Comparison of ENCODE assay signal across 21 mouse cellular contexts in genomic region chr5:123994468-123994867, GRCm38 (mm10). TPM values are rescaled to one million over a fixed set of nuclear protein-coding genes. Genes with fewer than 3 reads are reported as not detected.
A peak's percentile ranks its signal among the peaks of the same experiment; 100 is the strongest.
DNase-seq lines count a peak whose midpoint lies in the region; ATAC-seq and TF ChIP-seq lines count a peak whose summit lies in the region.
"Had no signal": no experiment of that assay in that cellular context is flagged by ENCODE, and none has a peak within 500 bp of the region (broad histone marks: within the 10 kb centered on the region; RNA-seq: fewer than 3 reads in every experiment).

No protein-coding gene starts in this region.

- TF ChIP-seq CTCF in forebrain, postnatal 0 days (IDR thresholded peaks at IDR 0.05; ENCODE audit: low read depth) = no peak
- no peak for TF ChIP-seq CTCF in heart, postnatal 0 days (IDR thresholded peaks at IDR 0.05; ENCODE audit: low read depth)
- no peak for TF ChIP-seq CTCF in lung, adult 2 months (IDR thresholded peaks at IDR 0.05; ENCODE audit: insufficient read depth, low read length)

- TF ChIP-seq EP300 in heart, postnatal 0 days (IDR thresholded peaks at IDR 0.05; ENCODE audit: low read depth) = no peak

- no peaks in the 10 kb centered on the region for H3K9me3 ChIP-seq in forebrain, embryonic 14.5 days (replicated peaks; ENCODE audit: control insufficient read depth, low read length)
- no peaks in the 10 kb centered on the region for H3K9me3 ChIP-seq in forebrain, postnatal 0 days (ENCODE audit: low read length)
- H3K9me3 ChIP-seq in heart, postnatal 0 days (replicated peaks; ENCODE audit: control insufficient read depth, low read length) = no peaks in the 10 kb centered on the region
- no peaks in the 10 kb centered on the region for H3K9me3 ChIP-seq in kidney, embryonic 16.5 days (ENCODE audit: low read length)
- H3K9me3 ChIP-seq: embryonic facial prominence, embryonic 15.5 days; heart, embryonic 10.5 days; hindbrain, embryonic 10.5 days; intestine, embryonic 15.5 days had no signal

- H3K4me1 ChIP-seq in forebrain, embryonic 14.5 days (ENCODE audit: control insufficient read depth, insufficient read depth, low read length) = peaks cover 4% of the 10 kb centered on the region; the same call in 1 of the 2 replicates
- H3K4me1 ChIP-seq in forebrain, postnatal 0 days (ENCODE audit: insufficient read depth) = no peaks in the 10 kb centered on the region
- peaks cover 22% of the 10 kb centered on the region for H3K4me1 ChIP-seq in heart, postnatal 0 days (ENCODE audit: control insufficient read depth, insufficient read depth)
- H3K4me1 ChIP-seq in lung, adult 2 months (ENCODE audit: control insufficient read depth, insufficient read depth, low read length) = peaks cover 23% of the 10 kb centered on the region
- H3K4me1 ChIP-seq in kidney, embryonic 16.5 days (ENCODE audit: insufficient read depth, low read length) = peaks cover 15% of the 10 kb centered on the region

- no peak overlapping the region for H3K4me3 ChIP-seq in forebrain, embryonic 14.5 days (ENCODE audit: low read depth, low read length)
- no peak overlapping the region for H3K4me3 ChIP-seq in forebrain, postnatal 0 days (ENCODE audit: low read depth, low read length)
- no peak overlapping the region for H3K4me3 ChIP-seq in heart, postnatal 0 days (ENCODE audit: low read depth, low read length)
- no peak overlapping the region for H3K4me3 ChIP-seq in lung, adult 2 months (replicated peaks; ENCODE audit: extremely low read depth, low read depth, low read length)
- no peak overlapping the region for H3K4me3 ChIP-seq in kidney, embryonic 16.5 days (ENCODE audit: low read length)
- H3K4me3 ChIP-seq: embryonic facial prominence, embryonic 15.5 days; erythroblast, embryonic 14.5 days; gastrocnemius, adult 2 months; heart, embryonic 10.5 days; hindbrain, embryonic 10.5 days; intestine, embryonic 15.5 days had no signal

- ATAC-seq in forebrain, embryonic 14.5 days = no peak
- no peak for ATAC-seq in forebrain, postnatal 0 days
- ATAC-seq in heart, postnatal 0 days (ENCODE audit: insufficient read depth, low read depth) = no peak
- no peak for ATAC-seq in kidney, embryonic 16.5 days (ENCODE audit: low FRiP score, low TSS enrichment)
- ATAC-seq: intestine, embryonic 15.5 days had no signal

- no peaks in the 10 kb centered on the region for H3K27me3 ChIP-seq in forebrain, embryonic 14.5 days (replicated peaks; ENCODE audit: control insufficient read depth, insufficient read depth, low read length)
- no peaks in the 10 kb centered on the region for H3K27me3 ChIP-seq in forebrain, postnatal 0 days (ENCODE audit: insufficient read depth, low read length)
- H3K27me3 ChIP-seq in heart, postnatal 0 days (ENCODE audit: control insufficient read depth, insufficient read depth, low read length) = no peaks in the 10 kb centered on the region
- H3K27me3 ChIP-seq in kidney, embryonic 16.5 days (ENCODE audit: insufficient read depth, low read length) = no peaks in the 10 kb centered on the region
- H3K27me3 ChIP-seq: CH12.LX; embryonic facial prominence, embryonic 15.5 days; intestine, embryonic 15.5 days had no signal

- peak overlapping the region; percentile 85; the same call in 1 of the 2 replicates for H3K27ac ChIP-seq in forebrain, embryonic 14.5 days (ENCODE audit: low read depth, low read length)
- H3K27ac ChIP-seq in forebrain, postnatal 0 days (ENCODE audit: low read depth, low read length) = no peak overlapping the region
- H3K27ac ChIP-seq in heart, postnatal 0 days (ENCODE audit: low read depth) = 0 out of 2 replicates have a peak overlapping the region, but pooled peaks have one; percentile 79
- no peak overlapping the region for H3K27ac ChIP-seq in kidney, embryonic 16.5 days (ENCODE audit: low read length)
- H3K27ac ChIP-seq: embryonic facial prominence, embryonic 15.5 days; gastrocnemius, adult 2 months; heart, embryonic 10.5 days; hindbrain, embryonic 10.5 days; intestine, embryonic 15.5 days had no signal

- intact Hi-C loops in heart, postnatal 36 days (cut with DNase I) = loop anchor here (10.0 kb wide), 1 partner anchor 170 kb away; no protein-coding TSS in a partner anchor

- no peak overlapping the region for H3K4me2 ChIP-seq in forebrain, embryonic 14.5 days (ENCODE audit: low read length)
- H3K4me2 ChIP-seq in forebrain, postnatal 0 days (ENCODE audit: low read depth) = no peak overlapping the region
- no peak overlapping the region for H3K4me2 ChIP-seq in heart, postnatal 0 days (ENCODE audit: low read depth, low read length)
- H3K4me2 ChIP-seq in kidney, embryonic 16.5 days (replicated peaks; ENCODE audit: low read depth, low read length) = no peak overlapping the region
- H3K4me2 ChIP-seq: embryonic facial prominence, embryonic 15.5 days; intestine, embryonic 15.5 days had no signal

- 91% methylated on average over 7 of the region's 7 CpGs for WGBS in forebrain, embryonic 14.5 days
- WGBS in forebrain, postnatal 0 days = 92% methylated on average over 7 of the region's 7 CpGs
- WGBS in heart, postnatal 0 days = 87% methylated on average over 7 of the region's 7 CpGs
- WGBS in lung, adult 2 months = 86% methylated on average over 7 of the region's 7 CpGs
- 96% methylated on average over 7 of the region's 7 CpGs for WGBS in kidney, embryonic 16.5 days

- TF ChIP-seq POLR2A in lung, adult 2 months (IDR thresholded peaks at IDR 0.05; ENCODE audit: borderline replicate concordance, extremely low read depth, low read depth, low read length) = no peak

- DNase-seq in forebrain, embryonic 14.5 days (ENCODE audit: low spot score) = no peak
- DNase-seq in forebrain, postnatal 0 days = no peak
- no peak for DNase-seq in heart, postnatal 0 days (ENCODE audit: low spot score)
- DNase-seq in heart, postnatal 36 days = no peak
- peak; percentile 57 for DNase-seq in lung, adult 2 months
- no peak for DNase-seq in lung, postnatal 10 days
- DNase-seq: adrenal gland, adult 2 months; adrenal gland, postnatal 25 days; cerebellum, adult 18-20 months; embryo, embryonic 11 days; gastrocnemius, adult 2 months; gastrocnemius, postnatal 25 days; heart, postnatal 14 days; kidney, adult 18-20 months had no signal

- no peak overlapping the region for H3K9ac ChIP-seq in forebrain, embryonic 14.5 days (ENCODE audit: low read length)
- no peak overlapping the region for H3K9ac ChIP-seq in forebrain, postnatal 0 days
- no peak overlapping the region for H3K9ac ChIP-seq in heart, postnatal 0 days (replicated peaks; ENCODE audit: low read depth, low read length)
- no peak overlapping the region for H3K9ac ChIP-seq in kidney, embryonic 16.5 days (replicated peaks; ENCODE audit: low read length)
- H3K9ac ChIP-seq: embryonic facial prominence, embryonic 15.5 days; intestine, embryonic 15.5 days had no signal

- H3K36me3 ChIP-seq in forebrain, embryonic 14.5 days (ENCODE audit: control insufficient read depth, insufficient read depth, low read length) = peaks cover 17% of the 10 kb centered on the region; the same call in 1 of the 2 replicates
- peaks cover 23% of the 10 kb centered on the region for H3K36me3 ChIP-seq in forebrain, postnatal 0 days (ENCODE audit: insufficient read depth)
- peaks cover 15% of the 10 kb centered on the region for H3K36me3 ChIP-seq in heart, postnatal 0 days (replicated peaks; ENCODE audit: control insufficient read depth, insufficient read depth, low read length)
- H3K36me3 ChIP-seq in kidney, embryonic 16.5 days (ENCODE audit: insufficient read depth, low read length) = 0 out of 2 replicates have a peak, but pooled peaks cover 7% of the 10 kb centered on the region

RNA-seq across cellular contexts. Expression of gene Hip1r, which starts 21.0 kb away (rescaled TPM):
- 12.4 and 27.1 TPM in 2 replicates for polyA plus RNA-seq in forebrain, embryonic 14.5 days (2014; fragmentation: Nextera tagmentation; extraction: Ambion mirVana)
- 52.2 and 55.0 TPM in 2 replicates for total RNA-seq in forebrain, postnatal 0 days (2014; rRNA removed)
- 22.2 and 29.8 TPM in 2 replicates for polyA plus RNA-seq in forebrain, postnatal 0 days (2015; fragmentation: Nextera tagmentation; extraction: Ambion mirVana)
- total RNA-seq in heart, postnatal 0 days (2014; rRNA removed; ENCODE audit: low replicate concordance) = 16.3 and 29.2 TPM in 2 replicates
- polyA plus RNA-seq in heart, postnatal 0 days (2015; fragmentation: Nextera tagmentation; extraction: Ambion mirVana) = 9.3 and 11.9 TPM in 2 replicates
- 10 to 100 TPM in 1 of 2 experiments, 1 to 10 TPM in 1; 8.6 to 17.0 TPM for total RNA-seq in heart, postnatal 36 days (2021)
- 31.9 and 36.4 TPM in 2 replicates for polyA plus RNA-seq in lung, adult 2 months (2012; rRNA removed)
- polyA plus RNA-seq in kidney, embryonic 16.5 days (2015; fragmentation: Nextera tagmentation; extraction: Ambion mirVana) = 23.1 and 25.6 TPM in 2 replicates

RNA-seq across cellular contexts. Expression of gene Vps37b, which starts 37.6 kb away (rescaled TPM):
- 70.5 and 86.6 TPM in 2 replicates for polyA plus RNA-seq in forebrain, embryonic 14.5 days (2014; fragmentation: Nextera tagmentation; extraction: Ambion mirVana)
- 62.0 and 62.2 TPM in 2 replicates for total RNA-seq in forebrain, postnatal 0 days (2014; rRNA removed)
- polyA plus RNA-seq in forebrain, postnatal 0 days (2015; fragmentation: Nextera tagmentation; extraction: Ambion mirVana) = 76.5 and 90.8 TPM in 2 replicates
- 51.4 and 59.6 TPM in 2 replicates for total RNA-seq in heart, postnatal 0 days (2014; rRNA removed; ENCODE audit: low replicate concordance)
- polyA plus RNA-seq in heart, postnatal 0 days (2015; fragmentation: Nextera tagmentation; extraction: Ambion mirVana) = 44.5 and 55.7 TPM in 2 replicates
- 10 to 100 TPM; 19.6 to 25.0 TPM for total RNA-seq in heart, postnatal 36 days (2021)
- 36.6 and 39.3 TPM in 2 replicates for polyA plus RNA-seq in lung, adult 2 months (2012; rRNA removed)
- 40.8 and 41.8 TPM in 2 replicates for polyA plus RNA-seq in kidney, embryonic 16.5 days (2015; fragmentation: Nextera tagmentation; extraction: Ambion mirVana)

Comparison
In these comparisons a context has a peak if more than half of its experiments do, and no peak if none do; other contexts are left out.
1. H3K27ac ChIP-seq: peak in forebrain, embryonic 14.5 days (single experiment) and heart, postnatal 0 days (single experiment); none in forebrain, postnatal 0 days (single experiment) and kidney, embryonic 16.5 days (single experiment).